Comparison of ENCODE assay signal across 8 mouse cellular contexts in genomic region chr15:85672376-85672775, GRCm38 (mm10).
DNase-seq lines count a peak whose midpoint lies in the region; ATAC-seq and TF ChIP-seq lines count a peak whose summit lies in the region.

No protein-coding gene starts in this region.

- TF ChIP-seq EP300 in ES-Bruce4 (IDR thresholded peaks at IDR 0.05; ENCODE audit: insufficient read depth, low read depth, low read length), result no peak

- peaks cover 13% of the 10 kb centered on the region; the same call in 1 of the 2 replicates for H3K36me3 ChIP-seq in heart, embryonic 15.5 days
- H3K36me3 ChIP-seq in ES-Bruce4 (ENCODE audit: control insufficient read depth, insufficient read depth, low read length, poor library complexity, severe bottlenecking), result no peaks in the 10 kb centered on the region
- no peaks in the 10 kb centered on the region for H3K36me3 ChIP-seq in forebrain, embryonic 16.5 days (ENCODE audit: control insufficient read depth, insufficient read depth)
- H3K36me3 ChIP-seq in macrophage (ENCODE audit: inconsistent target), result no peaks in the 10 kb centered on the region

- no peak for ATAC-seq in heart, embryonic 15.5 days (replicated peaks; ENCODE audit: insufficient number of reproducible peaks, insufficient read depth, low FRiP score, low read depth)
- ATAC-seq in forebrain, embryonic 16.5 days, result no peak

- H3K27me3 ChIP-seq in heart, embryonic 15.5 days, result no peaks in the 10 kb centered on the region
- H3K27me3 ChIP-seq in ES-Bruce4 (ENCODE audit: control insufficient read depth, insufficient read depth, low read length, poor library complexity, severe bottlenecking), result peaks cover 5% of the 10 kb centered on the region; the same call in 1 of the 2 replicates
- H3K27me3 ChIP-seq in forebrain, embryonic 16.5 days (replicated peaks; ENCODE audit: control insufficient read depth, insufficient read depth, low read length), result no peaks in the 10 kb centered on the region

- H3K79me2 ChIP-seq in macrophage (ENCODE audit: inconsistent target), result peaks cover 58% of the 10 kb centered on the region

- TF ChIP-seq CTCF in ES-Bruce4 (IDR thresholded peaks at IDR 0.05; ENCODE audit: low read depth, low read length), result no peak

- peak overlapping the region; percentile 86 for H3K4me2 ChIP-seq in heart, embryonic 15.5 days
- H3K4me2 ChIP-seq in forebrain, embryonic 16.5 days (ENCODE audit: low read length), result peak overlapping the region; percentile 98

- H3K9ac ChIP-seq in heart, embryonic 15.5 days, result peak overlapping the region; percentile 99
- H3K9ac ChIP-seq in ES-Bruce4 (ENCODE audit: low read depth, poor library complexity, severe bottlenecking), result peak overlapping the region; percentile 72; the same call in 1 of the 2 replicates
- peak overlapping the region; percentile 100 for H3K9ac ChIP-seq in forebrain, embryonic 16.5 days (replicated peaks; ENCODE audit: low read depth, low read length)

- peak overlapping the region; percentile 90 for H3K4me3 ChIP-seq in heart, embryonic 15.5 days
- H3K4me3 ChIP-seq in ES-Bruce4 (ENCODE audit: low read depth, low read length) (no peak overlapping the region), macrophage (ENCODE audit: inconsistent target) (peak overlapping the region; percentile 26)
- H3K4me3 ChIP-seq in forebrain, embryonic 16.5 days (replicated peaks; ENCODE audit: low read length), result peak overlapping the region; percentile 88

- DNase-seq in heart, adult 9 months (ENCODE audit: low spot score in 2 of 2), result no peak
- no peak for DNase-seq in ovary, adult 18-20 months (ENCODE audit: low spot score)
- no peak for DNase-seq in thymus, adult 18-20 months
- DNase-seq in ovary, postnatal 14 days (ENCODE audit: low spot score), result no peak

- peaks cover 42% of the 10 kb centered on the region for H3K4me1 ChIP-seq in heart, embryonic 15.5 days (replicated peaks)
- no peaks in the 10 kb centered on the region for H3K4me1 ChIP-seq in ES-Bruce4 (ENCODE audit: control insufficient read depth, insufficient read depth, low read length)
- peaks cover 56% of the 10 kb centered on the region for H3K4me1 ChIP-seq in forebrain, embryonic 16.5 days (replicated peaks; ENCODE audit: control insufficient read depth, insufficient read depth, low read length)

- peak overlapping the region; percentile 98; the same call in 1 of the 2 replicates for H3K27ac ChIP-seq in heart, embryonic 15.5 days
- H3K27ac ChIP-seq in ES-Bruce4 (ENCODE audit: insufficient read depth, low read length), result no peak overlapping the region
- peak overlapping the region; percentile 100 for H3K27ac ChIP-seq in forebrain, embryonic 16.5 days (ENCODE audit: low read length)
- H3K27ac ChIP-seq in macrophage, result no peak overlapping the region

- no peaks in the 10 kb centered on the region for H3K9me3 ChIP-seq in heart, embryonic 15.5 days (replicated peaks)
- H3K9me3 ChIP-seq in ES-Bruce4 (replicated peaks; ENCODE audit: control insufficient read depth, insufficient read depth, low read length, poor library complexity, severe bottlenecking), result no peaks in the 10 kb centered on the region
- no peaks in the 10 kb centered on the region for H3K9me3 ChIP-seq in forebrain, embryonic 16.5 days (ENCODE audit: control insufficient read depth, low read length)

- no peak for TF ChIP-seq POLR2A in ES-Bruce4 (IDR thresholded peaks at IDR 0.05; ENCODE audit: insufficient read depth, low read length)

- WGBS in heart, embryonic 15.5 days, result 69% methylated on average over 3 of the region's 3 CpGs
- WGBS in forebrain, embryonic 16.5 days, result 37% methylated on average over 3 of the region's 3 CpGs
- WGBS in macrophage (ENCODE audit: missing documents), result 63% methylated on average over 3 of the region's 3 CpGs

Comparison
In these comparisons a context has a peak if more than half of its experiments do, and no peak if none do; other contexts are left out.
1. H3K27ac ChIP-seq: peak in heart, embryonic 15.5 days (single experiment) and forebrain, embryonic 16.5 days (single experiment); none in ES-Bruce4 (single experiment) and macrophage (single experiment).
2. Peak in every context shown above with its lines, with median percentiles within 50 percentile points of each other: H3K9ac ChIP-seq.